Mouse (Mus musculus) liver, adult 2 months (tissue): Measurements from ENCODE around the gene Ncdn.

Source experiments
- CTCF ChIP-seq: fragments of 200-500 bp; IDR thresholded peaks from 2 replicates; pipeline ENCODE4 v1.5.1; 2011; ENCODE audit warnings: low read depth, low read length, control low read depth
- POLR2A ChIP-seq: fragments of 200-500 bp; IDR thresholded peaks from 2 replicates; pipeline ENCODE4 v1.6.1; 2011; ENCODE audit warnings: low read length, control low read depth; ENCODE audit not compliant: insufficient read depth; ENCODE audit errors: extremely low read depth

- TF ChIP-seq POLR2A (no peak), CTCF (no peak)
Measured at GRCm38 (mm10) chr4:126773871-126774270, 20.6 kb upstream of the Ncdn start.
